Mouse (Mus musculus) kidney, adult 11 months (tissue): ENCODE measurements around the gene Cntfr.
A peak's percentile ranks its signal among the peaks of the same experiment; 100 is the strongest.

ENCODE experiments used
- DNase-seq: peaks from one replicate; pipeline ENCODE4 v3.0.0; 2022

The Cntfr gene

DNA sequence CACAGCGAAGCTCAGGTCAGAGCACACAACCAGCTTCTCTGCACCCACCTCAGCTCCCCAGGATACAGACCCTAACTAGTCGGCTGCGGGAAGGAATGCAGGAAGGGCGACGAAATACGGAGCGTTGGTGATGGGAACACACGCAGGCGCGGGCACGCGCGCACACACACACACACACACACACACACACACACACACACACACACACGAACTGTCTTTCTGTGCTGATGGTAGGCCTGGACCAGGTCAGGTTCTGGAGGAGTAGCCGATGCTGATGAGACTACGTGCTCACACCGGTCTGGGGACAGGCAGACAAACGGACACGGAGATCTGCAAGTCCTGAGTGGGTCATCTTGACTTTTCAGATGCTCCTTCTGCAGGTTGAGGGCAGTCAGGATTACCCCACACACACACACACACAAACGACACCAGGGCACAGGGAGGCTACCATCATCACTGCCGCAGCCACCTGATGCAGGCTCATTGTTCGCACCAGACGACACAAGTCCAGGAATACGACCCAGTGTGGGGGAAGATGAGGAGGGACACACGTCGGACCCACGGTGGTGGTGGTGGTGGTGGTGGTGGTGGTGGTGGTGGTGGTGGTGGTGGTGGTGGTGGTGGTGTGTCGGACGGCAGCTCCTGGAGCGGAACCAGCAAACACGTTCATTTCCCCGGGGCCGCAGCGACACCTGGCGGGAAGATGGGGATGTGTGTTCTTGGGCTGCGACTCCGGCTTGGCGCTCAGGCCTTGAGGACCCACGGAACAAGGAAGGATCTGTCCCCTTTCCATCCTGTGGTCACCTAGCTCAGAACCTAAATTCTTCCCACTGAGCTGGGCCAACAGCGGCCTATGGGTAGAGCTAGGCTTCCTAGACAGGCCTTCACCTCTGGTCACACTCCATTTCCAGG, at the start of gene Cntfr:
Gene Cntfr (minus strand): TSS at position 160 of the 912 bp plus-strand sequence.
- peak; percentile 62 for DNase-seq

GRCm38 (mm10) chr4:41745021-41745420, 48.1 kb upstream of the Cntfr start:
- DNase-seq, result no peak

DNA sequence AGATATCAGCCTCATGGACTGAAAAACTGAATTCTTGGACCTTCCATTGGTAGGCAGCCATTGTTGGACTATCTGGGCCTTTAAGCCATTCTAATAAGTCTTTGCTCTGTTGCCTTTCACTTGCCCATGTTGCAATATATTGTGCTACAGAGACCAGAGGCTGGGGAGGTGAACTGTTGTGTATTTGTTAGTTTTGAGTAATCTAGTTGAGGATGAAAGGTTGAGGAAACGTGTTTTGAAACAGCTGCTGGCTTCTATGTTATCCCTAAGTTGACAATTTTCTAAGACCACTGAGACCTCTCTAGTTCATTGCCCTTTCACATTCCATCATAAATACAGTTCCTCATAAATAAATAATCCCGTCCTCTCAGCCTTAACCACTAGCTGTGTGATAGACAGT, 47.2 kb upstream of the Cntfr start:
- DNase-seq, result no peak

- DNase-seq, result peak; percentile 96
These were observed 44.3 kb upstream of the Cntfr start for GRCm38 (mm10) chr4:41741158-41741560.

DNA sequence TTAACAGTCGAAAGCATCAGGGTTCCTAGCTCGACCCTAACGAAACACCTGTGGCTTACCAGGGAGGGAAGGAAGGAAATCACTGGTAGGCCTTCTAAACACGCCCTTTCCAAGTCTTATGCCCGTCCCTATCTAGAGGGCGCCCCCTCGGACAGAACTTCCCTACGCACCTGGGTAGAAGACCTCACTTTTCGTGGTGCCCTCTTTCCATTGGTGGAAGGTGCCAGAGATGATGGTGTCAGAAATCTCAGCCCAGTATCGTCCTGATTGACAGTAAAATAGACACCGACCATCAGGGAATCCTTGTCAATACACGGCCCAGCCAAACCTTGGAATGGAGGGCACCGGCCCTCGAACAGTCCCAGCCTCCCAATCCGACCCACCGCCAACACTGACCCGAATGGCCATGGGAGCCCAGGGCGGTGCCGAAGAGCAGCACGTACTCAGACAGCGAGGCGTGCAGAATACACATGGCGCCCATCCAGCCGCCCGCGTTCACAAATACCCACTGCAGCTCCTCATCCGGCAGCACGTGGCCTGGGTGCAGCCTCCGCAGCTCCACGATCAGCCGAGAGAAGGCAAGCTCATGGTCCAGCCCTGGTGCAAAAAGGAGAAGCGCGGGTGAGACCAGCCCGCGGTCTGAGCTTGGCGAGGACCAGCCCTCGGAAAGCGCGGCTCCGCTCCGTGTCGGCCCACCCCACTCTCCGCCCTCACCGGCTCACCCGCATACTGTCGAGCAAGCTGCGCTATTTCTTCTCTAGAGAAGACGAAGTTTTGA, 43.7 kb upstream of the Cntfr start:
- DNase-seq, result no peak

GRCm38 (mm10) chr4:41739260-41739659, 42.4 kb upstream of the Cntfr start:
- no peak for DNase-seq

DNA sequence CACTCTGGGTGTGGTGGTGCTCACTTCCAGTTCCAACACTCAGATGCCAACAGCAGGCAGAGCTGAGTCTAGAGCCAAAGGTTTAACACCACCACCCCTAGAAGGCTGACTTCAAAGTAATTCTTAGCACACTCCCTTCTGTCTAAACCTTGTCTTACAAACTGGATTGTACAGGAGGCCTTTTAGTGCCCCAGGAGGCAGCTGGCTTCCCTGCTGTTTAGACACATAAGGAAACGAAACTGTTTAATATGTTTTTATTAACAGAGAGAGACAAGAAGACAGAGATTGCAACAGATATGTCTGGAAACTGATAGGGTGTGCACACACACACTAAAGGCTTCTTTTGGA, 41.3 kb upstream of the Cntfr start:
- DNase-seq, result no peak

DNA sequence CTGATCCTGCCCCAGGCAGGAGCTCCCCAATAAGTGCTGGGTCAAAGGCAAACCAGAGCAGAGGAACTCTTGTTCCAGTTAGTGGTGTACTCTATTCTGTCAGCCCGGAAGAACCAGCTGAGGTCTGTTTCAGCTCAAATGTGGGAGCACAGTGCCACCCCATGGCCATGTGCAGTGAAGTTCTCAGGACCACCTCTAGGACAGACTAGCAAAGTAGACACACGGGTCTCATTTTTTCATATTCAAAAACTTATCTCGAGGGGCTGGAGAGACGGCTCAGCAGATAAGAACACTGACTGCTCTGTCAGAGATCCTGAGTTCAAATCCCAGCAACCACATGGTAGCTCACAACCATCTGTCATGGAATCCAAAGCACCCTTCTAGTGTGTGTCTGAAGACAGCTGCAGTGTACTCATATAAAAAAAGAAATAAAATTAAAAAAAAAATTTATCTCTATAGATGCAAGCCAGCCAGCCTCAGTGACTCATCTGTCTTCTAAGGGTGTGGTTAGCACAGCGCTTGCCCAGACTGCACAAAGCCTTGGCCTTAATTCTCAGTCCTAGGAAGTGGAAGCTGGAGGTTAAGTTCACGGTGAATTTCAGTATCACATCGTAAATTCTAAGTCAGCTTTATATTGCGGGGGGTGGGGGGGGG, 40.8 kb upstream of the Cntfr start:
- peak; percentile 68 for DNase-seq

GRCm38 (mm10) chr4:41731052-41731765, 34.3 kb upstream of the Cntfr start, which contains the start of gene Arid3c:
Gene Arid3c, minus strand, starts transcription at chr4:41731142.
- no peak for DNase-seq

DNA sequence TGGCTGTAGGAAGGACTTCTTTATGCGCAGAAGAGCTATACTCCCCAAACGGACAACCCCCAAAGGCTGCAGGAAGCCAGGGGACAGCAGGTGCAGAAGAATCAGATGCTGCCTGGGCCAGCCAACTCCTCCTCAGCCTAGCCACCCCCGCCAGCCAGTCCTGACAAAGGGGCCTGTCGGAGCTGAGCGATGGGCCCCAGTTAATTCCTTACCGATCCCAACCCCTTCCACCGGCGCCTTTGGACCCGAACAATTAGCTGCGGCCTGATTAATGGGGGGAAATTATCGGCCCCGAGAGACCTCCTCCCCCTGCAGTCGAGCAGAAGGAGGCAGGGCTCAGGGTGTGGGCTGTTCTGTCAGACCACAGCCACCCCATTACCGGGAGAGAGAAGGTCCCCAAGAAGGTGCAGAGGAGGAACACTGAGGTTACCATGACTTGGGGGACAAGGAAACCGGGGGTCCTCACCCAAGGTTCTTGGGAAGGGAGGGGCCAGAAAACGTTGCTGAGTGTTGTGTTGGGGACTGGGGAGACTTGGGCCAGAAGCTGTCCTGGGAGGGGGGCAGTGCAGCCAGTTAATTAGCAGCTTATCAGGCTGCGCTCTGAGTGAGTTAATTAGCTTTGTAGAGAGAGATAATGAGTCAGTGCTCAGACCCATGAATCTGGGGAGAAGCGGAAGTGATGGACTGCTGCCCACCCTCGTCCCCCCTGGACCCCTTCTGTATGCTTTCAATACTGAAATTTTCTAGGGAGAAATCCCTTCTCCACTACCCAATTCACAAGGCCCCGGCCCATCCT, 30.1 kb upstream of the Cntfr start:
- DNase-seq, result no peak

GRCm38 (mm10) chr4:41722918-41723351, 26.0 kb upstream of the Cntfr start, which contains the start of gene Dctn3:
Gene Dctn3, minus strand, starts transcription at chr4:41723170.
- DNase-seq, result peak; percentile 96

DNA sequence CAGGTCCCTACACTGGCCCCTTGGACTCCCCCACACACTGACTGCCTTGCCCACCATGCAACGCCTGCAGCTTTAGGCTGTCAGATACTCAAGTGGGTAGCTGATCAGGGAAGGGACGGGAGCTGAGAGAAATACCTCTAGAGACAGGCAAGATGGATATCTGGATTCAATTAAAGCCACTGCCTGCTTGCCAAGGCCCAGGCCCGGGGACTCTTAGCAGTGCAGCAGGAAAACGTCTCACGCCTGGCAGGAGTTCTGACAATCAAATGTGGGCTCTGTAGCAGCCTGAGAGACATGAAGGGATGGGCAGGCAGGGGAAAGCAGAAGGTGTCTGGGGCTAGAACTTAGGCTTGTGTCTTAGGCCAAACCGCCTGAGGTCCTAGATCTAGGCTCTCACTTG, 19.9 kb upstream of the Cntfr start:
- no peak for DNase-seq

DNA sequence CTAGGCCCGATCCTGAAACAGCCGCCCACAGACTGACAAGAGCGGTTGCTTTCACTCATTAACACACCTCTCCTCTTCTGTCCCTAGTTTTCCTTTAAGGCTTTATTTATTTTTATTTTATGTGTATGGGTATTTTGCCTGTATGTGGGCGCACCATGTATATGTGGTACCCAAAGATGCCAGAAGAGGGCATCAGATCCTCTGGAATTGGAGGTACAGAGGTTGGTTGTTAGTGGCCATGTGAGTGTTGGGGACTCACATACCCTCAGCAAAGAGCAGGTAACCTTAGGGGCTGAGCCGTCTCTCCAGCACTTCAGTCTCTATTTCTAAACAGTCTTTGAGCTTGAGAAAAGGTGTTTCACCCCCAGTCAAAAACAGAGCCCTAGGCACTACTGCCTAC, 18.7 kb upstream of the Cntfr start:
- no peak for DNase-seq

DNA sequence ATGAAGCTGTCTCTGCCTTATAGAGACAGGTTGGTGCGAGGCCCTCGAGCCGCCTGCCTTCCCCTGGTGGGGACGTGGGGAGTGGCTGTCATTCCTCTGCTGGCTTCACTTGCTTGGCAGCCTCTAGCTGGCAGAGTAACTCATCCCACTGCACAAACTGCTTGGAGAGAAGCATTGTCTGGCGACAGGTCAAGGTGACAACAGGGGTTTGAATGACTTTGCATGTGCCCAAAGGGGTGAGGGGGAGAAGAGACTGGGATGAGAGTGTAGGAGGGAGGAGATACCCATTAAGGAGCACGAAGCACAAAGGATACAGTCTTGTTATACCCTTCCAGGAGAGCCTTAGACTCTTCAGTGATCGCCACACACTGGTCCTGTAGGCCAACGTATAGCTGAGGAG, 18.2 kb upstream of the Cntfr start:
- no peak for DNase-seq

GRCm38 (mm10) chr4:41714276-41714675, 17.4 kb upstream of the Cntfr start:
- DNase-seq, result peak; percentile 55

- peak; percentile 83 for DNase-seq
These were observed 16.5 kb upstream of the Cntfr start, which contains the start of gene Rpp25l for GRCm38 (mm10) chr4:41713197-41714067. Gene Rpp25l, minus strand, starts transcription at chr4:41713534.

DNA sequence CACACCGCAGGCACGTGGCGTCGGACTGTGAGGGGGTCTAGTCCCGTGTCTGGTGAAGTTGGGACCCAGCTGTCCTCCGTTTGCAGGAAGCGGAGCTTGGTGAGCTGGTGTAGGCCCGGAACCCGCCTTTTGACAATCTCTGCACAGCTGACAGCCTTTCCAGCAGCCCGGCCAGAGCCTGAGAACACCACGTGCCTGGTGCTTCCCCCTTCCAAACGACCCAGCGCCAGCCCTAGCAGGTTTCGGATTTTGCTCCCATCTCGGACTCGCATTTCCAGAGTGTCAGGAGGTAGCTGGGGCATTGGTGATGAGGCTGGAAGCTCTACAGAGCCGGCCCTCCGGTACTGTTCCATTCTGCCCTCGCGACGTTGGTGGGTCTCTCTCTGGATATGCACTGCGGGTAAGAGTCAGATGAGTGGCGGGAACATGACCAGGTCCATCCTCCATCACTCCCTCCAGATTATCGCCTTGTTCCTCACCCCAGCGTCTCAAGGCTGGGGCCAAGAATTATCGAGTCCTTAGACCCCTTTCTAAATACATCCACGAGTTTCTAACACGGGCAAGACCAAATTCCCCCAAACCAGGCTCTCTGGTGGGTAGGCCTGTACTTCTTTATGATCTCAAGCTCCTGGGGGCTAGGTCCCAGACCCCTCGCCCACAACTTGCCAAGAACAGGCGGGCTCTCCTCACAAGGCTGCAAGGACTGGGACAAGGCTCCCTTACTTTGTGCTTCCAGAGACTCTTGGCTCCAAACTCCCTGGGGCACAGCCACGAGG, 15.7 kb upstream of the Cntfr start:
- DNase-seq, result peak; percentile 36

DNA sequence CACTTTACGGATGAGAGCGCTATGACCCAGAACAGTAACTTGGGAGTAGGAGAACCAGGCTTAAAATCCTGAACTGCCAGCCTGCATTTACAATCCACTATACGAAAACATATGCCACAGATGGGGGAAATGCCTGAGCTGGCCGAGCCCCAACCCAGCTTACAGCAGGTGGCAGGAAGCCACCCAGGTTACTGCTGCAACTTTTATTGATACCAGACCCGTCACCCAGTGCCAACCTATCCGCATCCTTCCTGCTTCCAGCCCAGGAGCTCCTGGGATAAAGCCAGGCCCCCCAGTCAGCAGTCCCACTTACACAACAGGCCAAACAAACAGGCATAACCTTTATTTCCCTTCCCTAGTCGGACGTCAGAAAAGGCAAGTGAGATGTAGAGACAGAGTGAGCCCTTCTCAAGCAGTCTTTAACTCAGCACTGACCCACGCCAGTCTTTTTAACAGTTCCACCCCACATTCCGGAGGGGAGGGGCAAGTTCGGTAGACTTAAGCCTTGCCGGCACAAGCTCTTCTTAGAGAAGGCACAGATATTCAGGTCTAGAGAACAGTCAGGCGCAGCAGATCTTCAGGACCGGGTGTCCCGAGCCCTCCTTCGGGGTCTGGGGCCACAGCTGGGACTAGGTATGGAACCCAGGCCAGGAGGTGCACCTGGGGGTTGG, 15.0 kb upstream of the Cntfr start:
- no peak for DNase-seq

DNA sequence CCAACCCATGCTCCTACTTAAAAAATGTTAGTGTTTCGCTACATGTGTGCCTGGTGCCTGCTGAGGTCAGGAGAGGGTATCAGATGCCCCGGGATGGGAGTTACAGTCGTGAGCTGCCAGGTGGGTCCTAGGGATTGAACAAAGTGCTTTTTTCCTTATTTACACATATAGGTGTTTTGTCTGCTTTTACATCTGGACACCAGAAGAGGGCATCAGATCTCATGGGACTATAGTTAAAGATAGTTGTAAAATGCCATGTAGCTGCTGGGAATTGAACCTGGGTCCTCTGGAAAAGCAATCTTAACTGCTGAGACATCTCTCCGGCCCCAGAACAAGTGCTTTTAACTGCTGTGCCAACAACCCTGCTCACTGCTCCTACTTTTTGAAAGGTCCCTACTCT, 13.3 kb upstream of the Cntfr start:
- no peak for DNase-seq
